Mouse (Mus musculus) small intestine, adult 2 months (tissue): ENCODE data around the gene Tcf15.

Experiments used
- CTCF ChIP-seq: fragments of 200-500 bp; IDR thresholded peaks from 2 replicates; pipeline ENCODE4 v1.5.1; 2012; ENCODE audit warnings: low read depth, mild to moderate bottlenecking, control low read depth, inconsistent platforms, low read length, moderate library complexity, mixed read lengths; ENCODE audit not compliant: insufficient replicate concordance, insufficient read length; ENCODE audit errors: extremely low read depth
- POLR2A ChIP-seq: fragments of 200-500 bp; IDR thresholded peaks from 2 replicates; pipeline ENCODE4 v1.6.1; 2012; ENCODE audit warnings: low read depth, mild to moderate bottlenecking, control low read depth, inconsistent platforms, low read length, moderate library complexity

- TF ChIP-seq CTCF (no peak), POLR2A (no peak)
Observed at GRCm38 (mm10) chr2:152114057-152114975, 29.0 kb upstream of the Tcf15 start.
